Mouse (Mus musculus) midbrain, embryonic 15.5 days (tissue): Measurements from ENCODE around the gene Lsm2. TPM values are rescaled to one million over a fixed set of nuclear protein-coding genes. Genes with fewer than 3 reads are reported as not detected.
"Not testable (repeated sequence)": the region's sequence is repeated elsewhere in the genome, so short reads cannot be mapped to it uniquely, and the experiment has no call there.

Experiments
- ATAC-seq: fragments of 200-750 bp; cut with Nextera tagmentation; replicated peaks from 2 replicates; pipeline ENCODE4 v1.8.0; 2017; ENCODE audit warnings: moderate TSS enrichment
- H3K27ac ChIP-seq: fragments of 300-500 bp; sonication (generic); 2 replicates; pipeline ENCODE4 v1.5.1; 2015; ENCODE audit warnings: mild to moderate bottlenecking, inconsistent platforms
- H3K27me3 ChIP-seq: fragments of 300-500 bp; sonication (generic); replicated peaks from 2 replicates; pipeline ENCODE4 v1.6.1; 2015; ENCODE audit warnings: inconsistent platforms
- H3K36me3 ChIP-seq: fragments of 300-500 bp; sonication (generic); replicated peaks from 2 replicates; pipeline ENCODE4 v1.6.1; 2015; ENCODE audit warnings: inconsistent platforms
- H3K4me1 ChIP-seq: fragments of 300-500 bp; sonication (generic); 2 replicates; pipeline ENCODE4 v1.6.1; 2015; ENCODE audit warnings: inconsistent platforms
- H3K4me2 ChIP-seq: fragments of 300-500 bp; sonication (generic); 2 replicates; pipeline ENCODE4 v1.6.1; 2015; ENCODE audit warnings: inconsistent platforms, mild to moderate bottlenecking, moderate library complexity
- H3K4me3 ChIP-seq: fragments of 300-500 bp; sonication (generic); 2 replicates; pipeline ENCODE4 v1.5.1; 2015; ENCODE audit warnings: mild to moderate bottlenecking, inconsistent platforms
- H3K9ac ChIP-seq: fragments of 300-500 bp; sonication (generic); 2 replicates; pipeline ENCODE4 v1.6.1; 2015; ENCODE audit warnings: mild to moderate bottlenecking, inconsistent platforms
- H3K9me3 ChIP-seq: fragments of 300-500 bp; sonication (generic); 2 replicates; pipeline ENCODE4 v1.6.1; 2016; ENCODE audit warnings: inconsistent platforms
- WGBS: fragments of 180-500 bp; shearing (Covaris S2); methylation state at CpG from one replicate; pipeline ENCODE4 v1.1.7; 2015; ENCODE audit warnings: mixed read lengths; 5-methylcytosine and 5-hydroxymethylcytosine counted together
- polyA plus RNA-seq: library from polyadenylated mRNA; unstranded; fragments of >200 nt; fragmentation: Nextera tagmentation; extraction: Ambion mirVana; gene quantifications from 2 replicates; pipeline ENCODE4 v1.2.1, GENCODE M21; 2015

Lsm2 gene
- polyA plus RNA-seq, 1 experiment from 2014 or later = 103 TPM

DNA sequence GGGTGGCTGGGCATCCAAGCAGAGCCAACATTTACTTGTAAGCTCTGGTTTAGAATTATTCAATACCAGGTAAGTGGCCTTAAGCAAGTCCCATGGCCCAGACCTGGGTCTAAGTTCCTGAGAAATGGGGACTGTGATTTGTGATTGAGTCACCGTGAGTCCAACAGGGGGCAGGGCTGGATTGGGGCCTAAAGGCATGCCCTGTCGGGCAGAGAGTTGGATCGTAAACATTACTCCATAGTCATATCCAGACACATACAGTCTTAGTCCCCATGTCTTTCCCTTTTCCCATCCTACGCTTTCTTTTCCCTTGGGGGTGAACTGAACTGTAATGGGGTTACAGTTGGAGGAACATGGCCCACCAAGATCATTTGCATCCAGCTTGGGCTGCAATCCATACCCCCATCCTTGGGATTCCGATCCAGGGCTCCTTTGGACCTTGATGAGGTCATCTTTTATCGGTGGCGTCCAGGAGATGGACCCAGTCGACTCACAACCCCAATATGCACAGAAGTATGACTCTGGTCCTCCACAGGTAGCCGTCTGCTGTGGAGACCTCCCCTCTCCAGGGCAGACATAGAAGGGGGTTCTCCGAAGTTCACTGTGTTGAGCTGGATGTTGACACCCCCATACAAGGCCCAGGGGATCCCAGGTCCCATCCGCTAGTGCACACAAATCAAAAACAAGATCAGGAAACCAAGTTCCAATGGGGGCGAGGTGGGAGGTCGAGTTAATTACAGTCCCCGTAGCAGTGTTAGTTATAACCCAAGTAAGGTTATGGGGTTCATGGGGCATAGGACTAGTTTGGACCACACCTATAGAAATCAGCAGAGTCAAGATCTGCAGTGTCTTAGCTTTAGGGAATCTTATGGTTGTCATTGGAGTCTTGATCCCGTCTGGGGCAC, 17.1 kb downstream of the Lsm2 start:
- ATAC-seq = no peak

DNA sequence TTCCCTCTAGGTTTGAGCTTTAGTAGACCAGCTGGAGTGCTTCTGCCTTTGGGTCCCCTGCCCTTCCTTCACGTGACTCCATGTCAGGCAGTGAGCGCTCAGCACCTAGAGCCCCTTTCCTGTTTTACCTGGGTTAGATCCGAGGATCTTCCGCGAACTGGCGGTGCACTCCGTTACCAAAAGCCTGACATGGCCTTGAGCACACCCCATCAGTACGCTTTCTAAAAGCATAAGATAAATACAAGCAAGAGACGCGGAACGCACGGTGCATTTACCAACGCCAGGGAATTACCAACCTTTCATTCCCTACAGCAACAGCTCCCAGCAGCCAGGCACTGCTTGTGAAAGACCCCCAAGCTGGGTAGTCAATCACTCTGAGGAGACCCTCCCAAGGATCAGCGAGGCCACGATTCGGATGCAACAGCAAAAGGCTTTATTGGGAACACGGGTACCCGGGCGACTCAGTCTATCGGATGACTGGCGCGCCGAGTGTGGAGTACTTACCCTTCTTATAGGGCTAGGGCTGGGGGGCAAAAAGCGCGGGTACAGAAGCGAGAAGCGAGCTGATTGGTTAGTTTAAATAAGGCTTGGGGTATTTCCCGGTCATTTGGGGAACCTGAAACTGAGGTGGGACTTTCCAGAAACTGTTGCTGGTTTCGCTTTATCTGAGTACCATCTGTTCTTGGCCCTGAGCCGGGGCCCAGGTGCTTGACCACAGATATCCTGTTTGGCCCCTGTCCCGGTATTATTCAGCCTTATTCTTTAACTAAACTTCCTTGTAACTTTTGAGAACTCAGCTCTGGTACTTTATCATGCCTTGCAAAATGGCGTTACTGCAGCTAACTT, 18.4 kb downstream of the Lsm2 start:
- H3K4me2 ChIP-seq = peak overlapping the region; percentile 94
- H3K9me3 ChIP-seq, ATAC-seq, H3K27me3 ChIP-seq, H3K36me3 ChIP-seq: not testable (repeated sequence)
- H3K27ac ChIP-seq = peak overlapping the region; percentile 98; the same call in 1 of the 2 replicates
- H3K4me3 ChIP-seq = peak overlapping the region; percentile 86
- peaks cover 29% of the 10 kb centered on the region for H3K4me1 ChIP-seq
- peak overlapping the region; percentile 84 for H3K9ac ChIP-seq
- 26% methylated on average over 29 of the region's 32 CpGs for WGBS

More for the DNA sequence above, 17.1 kb downstream of the Lsm2 start:
- 94% methylated on average over 15 of the region's 15 CpGs for WGBS
- H3K4me3 ChIP-seq = no peak overlapping the region
- H3K4me1 ChIP-seq = peaks cover 29% of the 10 kb centered on the region
- no peaks in the 10 kb centered on the region for H3K27me3 ChIP-seq
- no peak overlapping the region for H3K4me2 ChIP-seq
- H3K9ac ChIP-seq = no peak overlapping the region
- H3K9me3 ChIP-seq = no peaks in the 10 kb centered on the region
- no peaks in the 10 kb centered on the region for H3K36me3 ChIP-seq
- H3K27ac ChIP-seq = no peak overlapping the region

DNA sequence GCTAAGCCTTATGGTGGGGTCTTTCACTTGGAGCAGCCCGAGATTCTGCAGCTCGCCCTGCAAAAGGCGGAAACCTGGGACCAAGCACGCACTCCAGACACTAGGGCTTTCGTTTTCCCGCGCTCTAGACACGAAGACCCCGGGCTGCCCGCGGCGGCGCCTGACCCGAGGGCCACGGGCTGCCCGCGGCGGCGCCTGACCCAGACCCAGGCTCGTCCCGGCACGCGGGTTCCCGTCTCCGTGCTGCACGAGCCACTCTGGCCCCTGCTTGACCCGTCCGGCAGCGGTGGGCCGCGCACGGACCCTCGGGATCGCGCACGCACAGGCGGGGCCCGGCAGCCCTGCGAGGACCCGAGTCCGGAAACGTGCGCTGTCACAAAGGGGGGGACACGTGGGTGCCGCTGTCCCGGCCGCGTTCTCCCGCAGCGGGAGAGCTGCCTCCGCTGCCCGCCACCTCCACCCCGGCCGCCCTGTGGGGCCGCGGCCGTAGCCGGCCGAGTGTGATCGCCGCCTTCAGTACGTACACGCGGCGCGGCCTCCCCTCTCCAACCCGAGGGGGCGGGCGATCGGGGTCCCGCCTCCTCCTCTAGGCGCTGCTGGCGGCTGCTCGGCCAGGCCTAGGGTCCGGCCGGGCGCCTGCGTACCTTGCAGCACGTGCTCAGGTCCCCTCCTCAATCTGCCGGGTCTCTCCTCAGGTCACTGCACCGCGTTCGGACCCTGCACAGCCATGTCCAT, 19.2 kb downstream of the Lsm2 start, which contains the start of gene Vars:
Gene Vars, plus strand, starts transcription at position 271 of the 735 bp plus-strand sequence.
- H3K4me1 ChIP-seq = peaks cover 29% of the 10 kb centered on the region
- ATAC-seq = peak; percentile 92
- H3K4me3 ChIP-seq = peak within 1 kb of the TSS; percentile 86
- under 1% methylated on average over 75 of the region's 83 CpGs for WGBS
- H3K27ac ChIP-seq = peak within 1 kb of the TSS; percentile 98
- peak within 1 kb of the TSS; percentile 84 for H3K9ac ChIP-seq
- peak within 1 kb of the TSS; percentile 94 for H3K4me2 ChIP-seq
- no peaks in the 10 kb centered on the region for H3K9me3 ChIP-seq
- H3K36me3 ChIP-seq = peaks cover 9% of the 10 kb centered on the region; the same call in 1 of the 2 replicates
- no peaks in the 10 kb centered on the region for H3K27me3 ChIP-seq

GRCm38 (mm10) chr17:35001452-35002152, 19.9 kb downstream of the Lsm2 start:
- Histone ChIP-seq H3K36me3 (peaks cover 10% of the 10 kb centered on the region; the same call in 1 of the 2 replicates), H3K4me1 (peaks cover 29% of the 10 kb centered on the region), H3K9me3 (no peaks in the 10 kb centered on the region), H3K9ac (peak overlapping the region; percentile 84), H3K4me2 (peak overlapping the region; percentile 94), H3K4me3 (peak overlapping the region; percentile 86), H3K27ac (peak overlapping the region; percentile 98), H3K27me3 (no peaks in the 10 kb centered on the region)
- WGBS = under 1% methylated on average over 35 of the region's 35 CpGs
- ATAC-seq = peak; percentile 13; the same call in 1 of the 2 replicates

- Histone ChIP-seq H3K9ac (peak overlapping the region; percentile 84), H3K36me3 (peaks cover 10% of the 10 kb centered on the region; the same call in 1 of the 2 replicates), H3K27me3 (no peaks in the 10 kb centered on the region), H3K27ac (0 out of 2 replicates have a peak overlapping the region, but pooled peaks have one; percentile 98), H3K9me3 (no peaks in the 10 kb centered on the region), H3K4me1 (peaks cover 29% of the 10 kb centered on the region), H3K4me3 (peak overlapping the region; percentile 86), H3K4me2 (peak overlapping the region; percentile 94)
- 12% methylated on average over 12 of the region's 12 CpGs for WGBS
- ATAC-seq = no peak
Measured at GRCm38 (mm10) chr17:35002153-35002865, 20.6 kb downstream of the Lsm2 start.

- Histone ChIP-seq H3K9me3 (no peaks in the 10 kb centered on the region), H3K36me3 (peaks cover 10% of the 10 kb centered on the region; the same call in 1 of the 2 replicates), H3K9ac (no peak overlapping the region; the same call in 1 of the 2 replicates), H3K27me3 (no peaks in the 10 kb centered on the region), H3K27ac (no peak overlapping the region), H3K4me2 (no peak overlapping the region), H3K4me1 (peaks cover 29% of the 10 kb centered on the region), H3K4me3 (no peak overlapping the region)
- ATAC-seq = no peak
- 79% methylated on average over 9 of the region's 9 CpGs for WGBS
Measured at GRCm38 (mm10) chr17:35003022-35003838, 21.6 kb downstream of the Lsm2 start.

DNA sequence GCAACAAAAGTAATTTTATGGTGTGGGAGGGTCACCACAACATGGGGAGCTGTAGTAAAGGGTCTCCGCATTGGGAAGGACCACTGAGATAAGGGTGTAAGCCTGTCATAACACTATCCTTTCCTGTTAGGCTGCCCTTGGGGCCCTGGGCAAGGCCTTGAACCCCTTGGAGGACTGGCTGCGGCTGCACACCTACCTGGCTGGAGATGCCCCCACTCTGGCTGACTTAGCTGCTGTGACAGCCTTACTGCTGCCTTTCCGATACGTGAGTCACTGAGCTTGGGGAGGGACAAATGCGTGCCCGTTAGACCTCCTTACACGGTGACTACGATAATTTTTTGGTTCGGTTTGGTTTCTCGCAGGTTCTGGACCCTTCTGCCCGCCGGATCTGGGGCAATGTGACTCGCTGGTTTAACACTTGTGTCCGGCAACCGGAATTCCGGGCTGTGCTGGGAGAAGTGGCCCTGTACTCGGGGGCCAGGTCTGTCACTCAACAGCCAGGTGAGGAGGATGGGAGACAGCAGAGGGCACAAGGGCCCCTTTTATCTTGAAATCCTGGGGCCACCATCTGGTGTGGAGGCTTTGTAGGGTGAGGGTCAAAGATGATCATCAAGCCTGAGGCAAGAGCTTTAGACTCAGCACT, 22.5 kb downstream of the Lsm2 start:
- WGBS = 96% methylated on average over 17 of the region's 17 CpGs

GRCm38 (mm10) chr17:35005158-35005557, 23.5 kb downstream of the Lsm2 start:
- Histone ChIP-seq H3K9me3 (no peaks in the 10 kb centered on the region), H3K27me3 (no peaks in the 10 kb centered on the region), H3K27ac (no peak overlapping the region), H3K4me2 (no peak overlapping the region), H3K9ac (no peak overlapping the region), H3K4me3 (no peak overlapping the region), H3K36me3 (peaks cover 15% of the 10 kb centered on the region; the same call in 1 of the 2 replicates), H3K4me1 (peaks cover 23% of the 10 kb centered on the region)
- WGBS = 93% methylated on average over 10 of the region's 10 CpGs
- no peak for ATAC-seq

More for the DNA sequence above, 22.5 kb downstream of the Lsm2 start:
- no peaks in the 10 kb centered on the region for H3K27me3 ChIP-seq
- ATAC-seq = no peak
- H3K4me1 ChIP-seq = peaks cover 29% of the 10 kb centered on the region
- no peaks in the 10 kb centered on the region for H3K9me3 ChIP-seq
- no peak overlapping the region for H3K9ac ChIP-seq
- H3K27ac ChIP-seq = no peak overlapping the region
- peaks cover 14% of the 10 kb centered on the region; the same call in 1 of the 2 replicates for H3K36me3 ChIP-seq
- H3K4me2 ChIP-seq = no peak overlapping the region
- no peak overlapping the region for H3K4me3 ChIP-seq

DNA sequence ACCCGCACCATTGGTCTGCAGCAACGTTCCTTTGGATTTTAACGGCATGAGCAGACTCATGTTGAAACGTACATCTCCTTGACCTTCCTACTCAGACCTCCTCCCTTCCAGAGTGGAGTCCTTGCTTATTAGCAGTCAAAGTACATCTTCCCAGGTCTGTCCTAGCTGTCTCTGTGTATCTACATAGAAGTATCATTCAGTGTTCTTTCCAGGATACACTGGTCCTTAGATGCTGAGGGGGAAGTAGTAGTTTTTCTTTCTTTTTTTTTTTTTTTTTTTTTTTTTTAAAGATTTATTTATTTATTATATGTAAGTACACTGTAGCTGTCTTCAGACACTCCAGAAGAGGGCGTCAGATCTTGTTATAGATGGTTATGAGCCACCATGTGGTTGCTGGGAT, 24.2 kb downstream of the Lsm2 start:
- H3K4me3 ChIP-seq, H3K4me2 ChIP-seq, H3K9me3 ChIP-seq, H3K9ac ChIP-seq, ATAC-seq, H3K27me3 ChIP-seq, H3K27ac ChIP-seq: not testable (repeated sequence)
- WGBS = 98% methylated on average over 4 of the region's 5 CpGs
- Histone ChIP-seq H3K36me3 (peaks cover 23% of the 10 kb centered on the region), H3K4me1 (peaks cover 22% of the 10 kb centered on the region)
